Mouse (Mus musculus) embryo, embryonic 11 days (tissue): ENCODE data around the gene Specc1.

Experiments
- DNase-seq: peaks from one replicate; pipeline ENCODE4 v3.0.0-alpha.2; 2015

Gene Specc1

DNA sequence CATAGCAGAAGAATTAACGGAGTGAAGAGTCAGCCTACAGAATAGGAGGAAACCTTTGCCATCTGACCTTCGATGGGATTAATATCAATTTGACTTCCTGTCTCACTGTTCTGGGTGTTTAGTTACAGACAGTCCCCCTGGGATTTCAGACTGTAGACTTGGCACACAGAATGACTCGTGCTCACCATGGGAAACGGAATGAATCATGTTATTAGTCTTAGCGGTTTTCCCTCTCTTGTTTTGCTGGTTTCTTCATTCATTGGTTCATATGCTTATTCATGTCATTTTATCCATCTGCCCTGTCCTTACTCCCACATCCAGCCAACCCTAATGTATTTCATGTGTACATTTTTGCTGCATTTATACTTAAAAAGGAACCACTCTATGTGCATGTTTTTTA is 14.3 kb downstream of the Specc1 start:
- DNase-seq: no peak

DNA sequence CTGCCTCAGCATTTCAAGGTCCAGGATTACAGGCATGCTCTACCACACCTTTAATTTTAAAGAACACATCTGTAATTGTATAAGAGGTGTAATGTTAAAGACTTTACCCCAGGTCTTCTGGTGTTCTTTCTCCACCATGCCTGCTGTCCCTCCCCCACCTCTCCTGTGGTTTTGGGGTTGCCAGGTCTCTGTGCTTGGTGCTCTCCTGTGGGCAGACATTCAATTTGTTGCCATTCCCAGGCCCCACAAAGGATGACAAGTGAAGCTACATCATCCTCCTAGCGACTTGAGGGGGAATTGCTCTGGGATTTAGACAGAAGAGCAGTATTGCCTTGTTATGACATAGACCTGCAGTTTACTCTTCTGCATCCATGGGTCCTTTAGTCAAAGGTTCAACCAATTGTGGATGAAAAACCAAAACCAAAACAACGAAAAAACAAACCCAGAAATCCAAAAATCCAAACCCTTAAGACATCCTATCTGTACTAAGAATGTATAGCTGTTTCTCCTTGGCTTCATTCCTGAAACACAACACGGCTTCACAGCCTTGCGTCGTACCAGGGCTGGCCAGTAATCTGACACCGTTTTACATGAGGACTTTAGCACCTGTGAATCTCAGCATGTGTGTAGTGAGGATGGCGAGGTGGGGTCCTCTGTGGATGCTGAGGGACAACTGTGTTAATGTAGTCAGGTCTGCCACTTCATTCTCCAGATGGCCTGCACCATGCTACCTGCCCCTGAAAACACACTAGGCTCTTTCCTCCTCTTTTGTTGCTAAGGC is 15.1 kb downstream of the Specc1 start:
- no peak for DNase-seq

DNA sequence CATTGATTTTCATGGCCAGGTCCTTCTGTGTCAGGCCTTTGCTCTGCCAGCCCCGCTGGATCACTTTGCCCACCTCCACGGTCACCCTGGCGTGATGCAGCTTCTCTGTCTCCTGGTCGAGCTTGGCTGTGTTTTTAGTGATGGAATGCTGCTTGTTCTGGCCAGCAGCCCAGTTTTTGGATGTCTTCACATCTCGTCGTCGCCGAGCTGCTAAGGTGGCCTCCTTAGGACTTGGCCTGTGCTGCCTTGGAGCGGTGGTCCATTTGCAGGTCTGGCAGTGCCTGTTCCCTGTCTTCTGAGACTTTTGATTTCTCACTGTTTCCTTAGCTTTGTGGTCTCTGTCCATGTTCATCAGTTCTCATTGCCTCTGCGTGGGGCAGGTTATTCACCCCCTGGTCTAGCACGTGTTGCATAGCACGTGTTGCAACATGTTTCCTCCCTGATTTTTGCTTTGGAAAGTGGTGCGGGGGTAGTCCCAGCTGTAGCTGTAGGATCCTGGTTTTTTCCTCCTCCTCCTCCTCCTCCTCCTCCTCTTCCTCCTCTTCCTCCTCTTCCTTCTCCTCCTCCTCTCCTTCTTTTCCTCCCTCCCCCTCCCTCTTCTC is 17.6 kb downstream of the Specc1 start:
- DNase-seq: no peak

DNA sequence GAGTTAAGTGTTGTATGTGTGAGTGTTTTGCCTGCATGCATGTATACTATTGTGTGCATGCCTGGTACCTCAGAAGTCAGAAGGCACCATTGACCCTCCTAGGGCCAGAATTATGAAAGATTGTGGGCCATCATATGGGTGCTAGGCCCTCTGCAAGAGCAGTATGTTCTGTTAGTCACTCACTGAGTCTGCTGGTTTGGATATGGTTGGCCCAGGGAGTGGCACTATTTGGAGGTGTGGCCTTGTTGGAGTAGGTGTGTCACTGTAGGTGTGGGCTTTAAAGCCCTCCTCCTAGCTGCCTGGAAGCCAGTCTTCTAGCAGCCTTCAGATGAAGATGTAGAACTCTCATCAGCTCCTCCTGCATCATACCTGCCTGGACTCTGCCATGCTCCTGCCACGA is 19.2 kb downstream of the Specc1 start:
- no peak for DNase-seq

DNA sequence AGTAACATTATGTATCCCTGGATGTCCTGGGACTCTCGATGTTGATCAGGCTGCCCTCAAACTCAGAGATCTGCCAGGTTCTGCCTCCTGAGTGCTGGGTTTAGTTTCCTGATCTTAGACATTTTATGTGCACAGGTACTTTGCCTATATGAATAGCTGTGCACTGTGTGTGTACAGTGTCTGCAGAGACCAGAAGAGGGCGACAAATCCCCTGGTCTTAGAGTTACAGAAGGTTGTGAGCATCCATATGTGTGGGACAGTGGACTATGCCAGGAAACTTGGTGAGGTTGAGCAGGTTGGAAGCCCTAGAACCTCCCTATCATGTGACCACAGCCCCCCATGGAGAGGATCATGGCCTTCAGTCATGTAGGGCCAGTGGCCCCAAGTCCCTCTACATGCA is 24.7 kb downstream of the Specc1 start:
- no peak for DNase-seq

DNA sequence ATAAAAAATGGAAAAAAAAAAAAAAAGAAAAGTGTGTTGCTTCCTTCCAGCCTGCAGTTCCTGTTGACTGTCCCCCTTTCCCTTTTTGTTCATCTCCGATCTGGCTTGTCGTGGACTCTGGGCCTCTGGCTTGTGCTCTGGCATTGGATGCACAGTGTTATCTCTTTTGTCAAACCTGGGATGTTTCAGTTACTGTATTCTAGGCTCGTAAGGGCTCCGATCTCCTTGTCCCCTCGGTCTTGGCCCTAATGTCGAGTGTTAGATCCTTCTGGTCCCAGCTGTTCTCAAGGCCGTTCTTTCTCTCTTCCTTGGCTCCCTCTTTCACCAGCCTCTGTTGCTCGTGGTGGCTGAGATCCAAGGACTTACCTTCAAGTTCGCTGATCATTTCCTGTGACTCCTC is 26.3 kb downstream of the Specc1 start:
- no peak for DNase-seq

DNA sequence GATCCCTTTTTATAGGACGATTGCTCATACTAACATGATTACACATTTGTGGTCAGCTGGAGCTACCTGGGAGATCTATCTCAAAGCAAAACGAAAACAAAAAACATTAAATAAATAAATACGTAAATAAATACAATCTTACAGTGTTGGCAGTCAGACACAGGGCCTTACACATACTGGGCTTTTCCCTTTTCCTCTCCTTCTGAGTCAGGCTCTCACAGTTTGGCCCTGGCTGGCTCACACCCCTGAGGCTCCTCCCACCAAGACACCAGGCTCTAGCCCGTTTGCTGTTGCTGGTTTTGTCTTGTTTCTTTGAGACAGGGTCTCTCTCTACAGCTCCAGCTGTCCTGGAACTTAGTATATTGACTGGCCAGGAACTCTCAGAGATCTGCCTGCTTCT is 30.4 kb downstream of the Specc1 start:
- no peak for DNase-seq

DNA sequence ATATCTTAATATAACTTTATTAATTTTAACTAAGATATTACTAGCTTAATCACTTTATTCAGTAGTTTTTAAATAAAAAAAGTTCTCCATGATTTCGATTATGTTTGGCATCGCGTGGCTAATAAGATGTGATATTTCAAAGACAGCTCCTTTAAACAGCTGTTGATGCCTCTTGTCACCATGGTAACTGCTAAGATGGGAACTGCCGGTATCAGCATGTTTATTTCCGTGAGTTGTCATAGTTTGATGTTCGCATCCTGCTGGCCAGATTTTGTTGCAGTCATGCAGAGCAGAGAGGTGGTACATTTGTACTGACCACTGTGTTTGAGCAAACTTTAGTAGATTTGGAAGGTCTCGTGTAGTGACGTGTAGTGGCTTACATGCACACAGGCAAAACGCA is 33.1 kb downstream of the Specc1 start:
- no peak for DNase-seq

DNA sequence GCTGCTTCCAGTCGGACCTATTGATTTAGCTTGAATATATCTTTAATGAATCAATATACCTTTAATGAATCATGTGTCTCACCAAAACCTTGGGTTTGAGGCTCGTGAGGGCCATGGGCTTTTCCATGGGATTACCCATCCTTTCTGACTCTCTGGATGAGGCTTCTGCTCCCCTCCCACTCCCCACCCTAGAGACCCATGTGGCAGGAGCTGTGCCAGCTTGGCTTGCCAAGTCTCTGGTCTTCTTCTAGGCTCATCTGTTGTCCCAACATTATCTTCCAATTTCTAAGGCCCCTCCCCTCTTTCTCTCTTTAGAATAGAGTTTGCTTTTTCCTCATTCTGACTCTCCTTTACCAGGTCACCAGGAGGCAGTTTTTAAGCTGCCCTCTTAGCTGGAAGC is 35.0 kb downstream of the Specc1 start:
- DNase-seq: no peak

DNA sequence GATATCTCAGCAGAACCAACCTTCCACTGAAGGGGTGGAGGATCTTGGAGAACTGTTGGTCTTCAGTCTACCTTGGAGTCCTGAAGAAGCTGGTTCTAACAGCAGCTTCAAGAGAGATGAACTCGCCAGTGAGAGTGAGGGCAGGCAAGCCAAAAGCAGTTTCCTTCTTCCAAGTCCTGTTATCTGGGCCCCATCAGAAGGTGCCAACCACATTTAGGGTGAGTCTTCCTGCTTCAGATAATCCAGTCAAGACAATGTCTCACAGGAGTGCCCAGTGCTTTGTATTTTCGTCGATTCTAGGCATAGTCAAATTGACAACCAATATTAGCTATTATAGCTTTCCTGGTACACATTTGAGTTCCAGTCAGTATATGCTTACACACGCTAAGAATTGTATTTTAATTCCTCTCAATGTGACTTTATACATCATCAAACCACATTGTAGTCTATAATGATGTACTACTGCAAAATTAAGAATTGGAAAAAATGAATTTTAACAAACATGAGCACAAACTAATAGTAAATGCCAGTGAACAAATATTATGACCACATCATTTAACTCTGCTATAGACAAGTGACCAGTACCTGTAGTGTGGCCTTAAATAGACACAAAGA is 36.2 kb downstream of the Specc1 start:
- no peak for DNase-seq

DNA sequence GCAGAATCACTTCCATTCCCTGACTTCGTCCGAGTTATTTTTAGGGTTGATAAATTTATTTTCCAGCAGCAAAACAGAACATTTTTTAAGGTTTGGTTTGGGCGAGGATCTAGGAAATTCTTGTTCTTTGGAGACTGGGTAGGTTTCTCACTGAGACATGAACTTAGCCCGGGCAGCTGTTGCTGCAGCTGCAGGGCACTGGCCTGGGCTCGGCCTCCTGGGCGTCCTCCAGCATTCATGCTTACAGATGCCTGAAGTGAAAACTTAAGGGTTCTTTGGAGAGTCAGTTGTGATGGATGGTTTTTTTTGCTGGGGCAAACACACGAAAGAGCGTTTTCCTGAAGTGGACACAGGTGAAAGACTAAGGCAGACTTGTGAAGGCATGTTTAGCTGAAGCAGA is 42.9 kb downstream of the Specc1 start:
- no peak for DNase-seq

DNA sequence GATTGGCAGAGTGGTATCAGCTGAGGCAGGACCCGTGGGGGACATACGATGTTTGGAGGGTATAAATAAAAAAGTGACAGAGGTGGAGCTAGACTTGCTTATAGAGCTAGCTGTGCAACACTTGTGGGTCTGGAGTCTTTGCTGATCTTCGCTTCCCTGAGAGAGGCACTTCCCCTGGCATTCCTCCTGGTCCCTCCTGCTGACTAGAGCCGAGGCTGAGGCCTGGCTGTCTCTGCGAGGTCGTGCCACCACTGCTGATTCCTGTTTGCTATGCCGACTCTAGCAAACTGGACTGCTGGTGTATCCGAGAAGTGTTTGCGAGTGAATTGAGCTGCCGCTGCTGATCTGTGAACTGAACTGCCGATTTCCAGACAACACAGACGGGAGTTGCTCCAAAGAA is 43.5 kb downstream of the Specc1 start:
- no peak for DNase-seq

DNA sequence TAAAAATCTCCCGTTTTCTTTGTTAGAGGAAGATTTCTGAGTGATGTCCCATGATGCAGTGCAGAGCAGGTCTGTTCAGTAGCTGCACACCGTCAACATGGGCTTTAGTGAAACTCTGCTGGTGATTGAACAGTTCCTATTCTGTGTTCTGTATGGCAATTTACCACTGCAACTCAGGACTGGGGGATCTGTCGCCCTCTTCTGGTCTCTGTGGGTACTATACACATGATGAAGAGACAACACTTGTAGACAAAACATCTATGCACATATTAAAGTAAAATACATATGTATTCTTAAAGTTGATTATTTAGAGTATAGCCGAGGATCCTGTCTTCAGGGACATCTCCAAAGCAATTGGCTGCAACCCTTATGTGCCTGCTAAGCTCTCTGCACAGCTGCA is 45.4 kb downstream of the Specc1 start:
- DNase-seq: peak; percentile 26

DNA sequence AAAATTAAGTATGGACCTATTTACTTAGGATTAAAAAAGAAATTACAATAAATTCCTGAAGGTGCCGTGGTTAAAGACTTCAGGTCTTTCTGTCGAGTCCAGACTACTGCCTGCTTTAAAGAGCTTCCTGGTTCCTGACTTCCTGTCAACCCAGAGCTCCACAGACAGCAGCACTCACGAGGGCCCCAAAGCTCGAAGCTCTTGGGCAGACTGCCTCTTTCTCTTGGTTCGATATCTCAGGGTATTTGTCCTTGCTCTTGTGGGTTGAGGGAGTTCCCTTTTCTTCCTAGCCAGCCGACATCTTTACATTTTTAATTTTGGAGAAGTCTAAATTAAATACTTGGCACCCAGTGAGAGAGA is 48.3 kb downstream of the Specc1 start:
- DNase-seq: no peak

DNA sequence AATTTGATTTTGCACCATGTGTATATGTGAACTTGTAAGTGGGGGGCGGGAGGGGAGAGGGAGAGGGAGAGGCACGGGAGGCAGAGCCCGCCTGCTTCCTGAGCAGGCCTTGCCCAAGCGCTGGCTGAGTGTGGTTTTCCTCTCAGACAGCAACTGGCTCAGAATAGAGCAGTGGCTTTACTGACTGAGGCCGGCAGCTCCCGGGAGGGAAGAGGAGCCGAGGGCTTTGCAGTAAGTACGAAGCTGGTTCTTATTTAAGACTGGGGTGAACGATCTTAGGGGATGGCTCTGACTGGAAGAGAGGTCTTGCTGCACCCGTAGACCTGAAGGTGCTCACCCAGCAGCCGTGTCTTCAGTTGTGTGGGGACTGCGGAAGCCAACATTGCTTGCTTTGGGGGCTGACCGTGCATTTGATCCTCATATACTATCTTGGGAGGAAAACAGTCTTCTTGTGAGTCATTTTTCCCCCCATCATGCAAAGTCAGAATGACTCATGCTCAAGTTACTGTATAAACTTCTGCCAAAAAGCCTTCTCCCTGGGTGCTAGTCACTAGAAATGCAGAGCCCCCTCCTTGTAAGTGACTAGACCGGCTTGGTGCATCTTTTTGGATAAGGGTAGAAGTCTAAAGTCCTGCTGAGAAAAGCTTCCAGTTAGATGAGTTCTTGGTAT is 48.8 kb downstream of the Specc1 start:
- peak; percentile 30 for DNase-seq

DNA sequence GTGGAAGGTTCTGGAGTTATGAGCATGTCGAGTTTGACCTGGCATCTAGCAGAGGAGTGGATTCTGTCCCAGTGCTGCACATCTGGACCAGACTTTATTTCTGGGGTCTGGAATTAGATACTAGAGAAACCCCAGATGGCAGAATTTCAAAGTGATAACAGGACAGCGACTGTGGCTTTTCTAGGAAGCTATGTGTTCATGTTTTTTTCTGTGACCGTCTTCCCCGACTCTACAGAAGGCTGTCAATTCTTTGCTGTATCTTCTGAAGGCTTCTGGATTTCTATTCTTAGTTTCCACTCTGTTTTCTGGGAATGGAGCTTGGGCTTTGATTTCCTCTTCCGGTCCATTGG is 49.3 kb downstream of the Specc1 start:
- DNase-seq: no peak

DNA sequence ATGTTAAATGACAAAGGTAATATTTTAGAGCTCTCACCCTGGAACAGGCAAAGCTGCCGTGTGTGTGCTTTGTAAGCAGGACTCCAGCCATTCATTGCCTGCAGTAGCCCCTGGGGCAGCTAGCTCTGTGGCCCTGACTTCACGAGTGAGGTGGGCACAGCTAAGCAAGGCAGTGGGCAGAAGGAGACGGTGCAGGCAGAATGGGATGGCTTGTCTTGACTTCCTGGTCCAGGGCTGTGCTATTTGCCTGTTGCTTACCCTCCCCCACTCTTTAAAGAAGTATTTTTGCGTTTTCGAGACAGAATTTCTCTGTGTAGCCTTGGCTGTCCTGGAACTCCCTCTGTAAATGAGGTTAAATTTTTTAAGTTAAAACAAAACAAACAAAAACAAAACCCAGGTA is 50.1 kb downstream of the Specc1 start:
- no peak for DNase-seq

DNA sequence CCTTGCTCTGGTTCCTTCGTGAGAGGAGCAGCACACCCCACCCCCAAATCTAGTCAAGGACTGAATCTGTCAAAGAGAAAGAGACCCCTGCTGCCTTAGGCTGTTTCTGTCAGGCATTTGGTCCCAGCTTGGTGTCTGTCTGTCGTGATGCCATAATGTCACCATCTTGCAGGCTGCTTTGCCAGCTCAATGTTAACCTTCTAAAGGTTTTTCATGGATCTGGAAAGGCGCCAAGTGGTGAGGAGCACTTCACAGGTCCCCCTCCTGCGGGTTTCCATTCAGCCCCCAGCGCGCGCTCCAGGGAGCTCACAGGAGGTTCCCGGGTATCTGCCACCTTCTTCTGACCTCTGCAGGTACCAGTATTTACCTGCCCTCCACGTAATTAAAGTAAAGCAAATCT is 51.4 kb downstream of the Specc1 start:
- no peak for DNase-seq

DNA sequence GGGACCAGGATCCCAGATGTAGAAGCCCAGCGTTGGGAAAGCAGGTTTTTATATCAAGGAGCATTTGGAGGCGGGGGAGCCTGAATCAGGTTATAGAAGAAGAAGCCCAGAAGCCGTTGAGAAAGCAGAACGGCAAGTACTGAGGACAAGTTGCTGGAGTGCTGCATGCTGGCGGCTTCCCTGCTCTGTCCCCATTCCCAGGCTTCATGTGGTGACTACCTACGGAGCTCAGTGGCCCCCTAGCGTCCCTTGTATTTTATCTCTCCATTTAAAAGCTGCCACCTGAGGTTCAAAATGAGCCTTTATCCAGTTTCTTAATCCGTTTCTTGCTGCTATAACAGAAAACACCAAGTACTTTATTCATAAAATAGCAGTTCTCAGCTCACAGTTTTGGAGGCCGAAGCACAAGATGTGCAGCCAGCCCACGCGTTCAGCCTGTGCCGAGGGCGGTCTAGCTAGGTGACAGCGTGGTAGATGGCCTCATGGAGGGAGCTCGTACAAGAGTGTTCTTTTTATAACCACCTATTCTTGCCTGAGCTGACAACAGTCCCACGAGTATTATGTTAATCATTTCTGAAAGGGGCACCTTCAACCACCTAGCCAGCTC is 54.2 kb downstream of the Specc1 start:
- no peak for DNase-seq

DNA sequence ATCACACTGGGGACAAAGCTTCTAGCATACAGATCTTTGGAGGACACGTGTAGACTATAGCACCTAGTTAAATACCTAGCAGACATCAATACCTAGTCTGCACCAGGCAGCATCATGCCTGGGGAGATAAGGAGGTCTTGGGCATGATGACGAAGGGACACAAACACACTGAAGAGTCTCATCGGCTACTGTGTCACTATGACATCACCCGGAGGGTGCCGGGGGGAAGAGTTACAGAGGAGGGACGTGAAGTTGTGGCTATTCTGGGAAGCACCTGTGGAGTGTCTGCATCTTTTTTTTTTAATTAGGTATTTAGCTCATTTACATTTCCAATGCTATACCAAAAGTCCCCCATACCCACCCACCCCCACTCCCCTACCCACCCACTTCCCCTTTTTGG is 55.5 kb downstream of the Specc1 start:
- no peak for DNase-seq

DNA sequence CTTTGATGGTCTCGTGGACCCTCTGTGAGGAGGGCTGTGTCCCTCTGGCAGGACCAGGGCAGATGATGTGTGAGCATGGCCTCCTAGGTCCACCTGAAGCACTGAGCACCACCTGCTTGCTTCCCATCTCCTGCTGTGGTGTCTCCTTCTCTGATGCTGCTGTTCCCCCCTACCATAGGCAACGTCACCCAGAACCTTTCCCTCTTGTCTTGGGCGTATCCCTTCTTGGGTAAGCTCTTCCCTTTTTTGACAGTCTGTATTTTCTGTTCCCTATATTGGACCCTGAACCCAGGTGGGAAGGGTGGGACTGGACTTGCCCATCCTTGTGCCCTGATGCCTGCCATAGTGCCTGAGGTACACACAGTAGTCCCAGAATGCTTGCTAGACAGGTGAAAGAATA is 56.9 kb downstream of the Specc1 start:
- DNase-seq: no peak

DNA sequence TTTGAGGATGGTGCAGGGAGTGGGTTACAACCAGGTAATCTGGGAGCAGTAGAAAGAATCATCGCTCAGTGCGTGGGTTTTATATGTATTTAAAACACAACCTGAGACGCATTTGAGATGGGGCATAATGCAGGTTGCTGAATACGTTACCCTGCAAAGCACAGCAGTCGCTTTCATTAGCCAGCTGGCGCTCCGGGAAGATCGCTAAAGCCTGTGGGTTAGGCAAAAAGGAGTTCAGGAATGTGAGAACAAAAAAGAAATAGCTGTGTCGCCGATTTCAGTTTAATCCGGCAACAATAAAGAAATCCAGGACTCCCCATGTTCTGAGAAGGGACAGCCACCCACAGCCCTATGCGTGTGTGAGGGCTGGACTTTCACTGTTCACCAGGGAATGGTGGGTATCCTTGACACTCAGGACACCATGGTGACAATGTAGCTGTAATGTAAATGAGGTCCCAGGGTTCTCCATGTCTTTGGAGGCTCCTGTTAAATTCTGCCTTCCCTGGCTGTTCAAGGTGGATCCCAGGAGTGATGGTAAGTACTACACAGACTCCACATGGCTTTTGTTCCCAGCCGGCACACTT is 58.6 kb downstream of the Specc1 start:
- no peak for DNase-seq

DNA sequence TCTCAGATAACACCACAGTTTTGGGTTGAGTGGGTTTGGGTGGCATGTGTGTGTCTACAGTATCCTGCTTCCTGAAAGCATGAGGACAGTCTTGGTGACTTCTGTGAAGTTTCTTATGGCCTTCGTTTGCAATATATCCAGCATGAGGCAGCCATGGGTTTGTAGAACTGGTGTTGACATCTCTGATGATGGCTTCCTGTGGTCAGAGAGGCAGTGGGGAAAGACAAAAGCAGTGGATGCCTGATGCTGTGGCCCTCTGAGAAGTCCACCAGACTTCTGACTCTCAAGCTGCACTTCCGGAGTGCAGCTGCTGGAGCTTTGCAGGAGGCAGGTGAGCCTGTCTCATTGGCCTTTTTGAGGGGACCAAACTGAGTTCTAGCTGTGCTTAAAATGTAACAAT is 60.4 kb downstream of the Specc1 start:
- no peak for DNase-seq
